Mouse (Mus musculus) olfactory bulb, adult 2 months (tissue): ENCODE measurements around the gene Ugp2. TPM values are rescaled to one million over a fixed set of nuclear protein-coding genes. Genes with fewer than 3 reads are reported as not detected.

Experiments
- H3K27ac ChIP-seq: fragments of 200-500 bp; 2 replicates; pipeline ENCODE4 v1.5.1; 2012; ENCODE audit warnings: low read depth, low read length; ENCODE audit not compliant: insufficient read depth
- H3K4me1 ChIP-seq: fragments of 200-500 bp; 2 replicates; pipeline ENCODE4 v1.6.1; 2012; ENCODE audit warnings: low read length; ENCODE audit not compliant: control insufficient read depth, insufficient read depth
- H3K4me3 ChIP-seq: fragments of 200-500 bp; 2 replicates; pipeline ENCODE4 v1.5.1; 2012; ENCODE audit warnings: mild to moderate bottlenecking, low read depth, low read length, moderate library complexity; ENCODE audit not compliant: insufficient read depth
- CTCF ChIP-seq: fragments of 200-500 bp; IDR thresholded peaks from 2 replicates; pipeline ENCODE4 v1.5.1; 2012; ENCODE audit warnings: low read depth, mild to moderate bottlenecking, low read length, moderate library complexity; ENCODE audit not compliant: insufficient read depth
- POLR2A ChIP-seq: fragments of 200-500 bp; IDR thresholded peaks from 2 replicates; pipeline ENCODE4 v1.6.1; 2012; ENCODE audit warnings: mild to moderate bottlenecking, low read depth, low read length, moderate library complexity; ENCODE audit not compliant: insufficient read depth
- WGBS: fragments of 180-500 bp; shearing (Covaris S2); methylation state at CpG from one replicate; pipeline ENCODE4 v1.1.7; 2018; 5-methylcytosine and 5-hydroxymethylcytosine counted together
- polyA plus RNA-seq: library from polyadenylated mRNA; stranded (reverse); fragments of >200 nt; gene quantifications from 2 replicates; pipeline ENCODE4 v1.2.4, GENCODE M21; 2012; ENCODE audit warnings: low replicate concordance; ENCODE audit not compliant: missing spikeins, insufficient read depth, insufficient read length

The Ugp2 gene
- polyA plus RNA-seq, 1 experiment = not detected

DNA sequence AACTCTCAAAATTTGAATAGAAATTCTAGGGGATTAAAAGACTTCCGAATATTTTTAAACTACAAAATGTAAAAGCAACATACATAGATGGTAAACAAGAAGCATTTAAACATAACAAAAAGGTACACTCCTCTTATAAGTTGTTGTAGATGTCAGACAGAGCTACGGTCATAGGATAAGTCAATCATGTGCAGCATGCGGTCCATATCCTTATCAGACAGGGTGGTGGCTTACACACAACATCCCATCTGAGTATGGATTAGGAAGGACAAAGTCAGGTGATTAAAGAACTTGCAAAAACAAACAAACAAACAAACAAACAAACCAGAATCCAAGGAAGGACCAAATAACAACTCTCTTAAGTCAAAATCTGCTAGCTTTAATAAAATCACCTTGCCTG, 25.0 kb downstream of the Ugp2 start:
- Histone ChIP-seq H3K4me1 (no peaks in the 10 kb centered on the region), H3K27ac (no peak overlapping the region), H3K4me3 (no peak overlapping the region)
- 97% methylated on average over 3 of the region's 3 CpGs for WGBS
- no peak for TF ChIP-seq CTCF
- no peak for TF ChIP-seq POLR2A

DNA sequence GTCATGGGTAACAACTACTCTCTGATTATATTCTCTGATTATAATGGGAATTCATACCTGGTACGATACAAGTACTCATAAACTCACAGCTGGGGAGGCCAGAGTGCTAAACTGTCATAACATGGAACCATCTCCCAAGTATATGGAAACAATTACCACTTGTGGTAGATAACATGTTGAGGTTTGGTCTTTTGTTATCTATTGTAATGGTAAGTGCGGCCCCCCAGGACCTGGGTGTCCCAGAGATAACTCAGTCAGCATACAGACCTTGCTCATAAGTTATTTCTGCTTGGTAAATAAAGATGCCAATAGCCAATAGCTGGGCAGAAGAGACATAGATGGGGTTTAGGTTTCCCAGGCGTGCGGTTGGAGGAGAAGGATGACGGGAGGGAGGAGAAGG, 27.5 kb downstream of the Ugp2 start:
- Histone ChIP-seq H3K4me3 (no peak overlapping the region), H3K27ac (no peak overlapping the region), H3K4me1 (no peaks in the 10 kb centered on the region)
- no peak for TF ChIP-seq POLR2A
- TF ChIP-seq CTCF = no peak
- 97% methylated on average over 5 of the region's 5 CpGs for WGBS

DNA sequence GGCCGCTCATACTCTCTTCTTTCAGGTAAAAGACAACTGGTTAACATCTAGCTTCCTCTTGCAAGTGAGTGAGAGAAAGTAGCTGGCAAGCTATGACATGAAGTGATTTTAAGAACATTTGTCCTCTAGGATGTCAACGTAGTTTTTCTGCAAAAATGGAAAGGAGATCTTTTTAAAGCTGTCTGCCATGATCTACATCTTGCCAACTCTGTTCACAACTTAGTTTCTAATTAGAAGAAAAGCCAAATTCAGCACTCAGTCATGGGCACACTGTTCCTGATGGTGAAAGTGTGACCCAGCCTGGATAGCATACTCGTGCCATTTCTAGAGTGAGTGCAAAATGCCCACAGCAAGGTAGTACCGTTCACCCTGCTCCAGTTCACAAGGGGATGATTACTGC, 31.9 kb downstream of the Ugp2 start:
- Histone ChIP-seq H3K27ac (no peak overlapping the region), H3K4me3 (no peak overlapping the region), H3K4me1 (no peaks in the 10 kb centered on the region)
- TF ChIP-seq POLR2A = no peak
- TF ChIP-seq CTCF = no peak
- WGBS = 65% methylated on average over 4 of the region's 4 CpGs

DNA sequence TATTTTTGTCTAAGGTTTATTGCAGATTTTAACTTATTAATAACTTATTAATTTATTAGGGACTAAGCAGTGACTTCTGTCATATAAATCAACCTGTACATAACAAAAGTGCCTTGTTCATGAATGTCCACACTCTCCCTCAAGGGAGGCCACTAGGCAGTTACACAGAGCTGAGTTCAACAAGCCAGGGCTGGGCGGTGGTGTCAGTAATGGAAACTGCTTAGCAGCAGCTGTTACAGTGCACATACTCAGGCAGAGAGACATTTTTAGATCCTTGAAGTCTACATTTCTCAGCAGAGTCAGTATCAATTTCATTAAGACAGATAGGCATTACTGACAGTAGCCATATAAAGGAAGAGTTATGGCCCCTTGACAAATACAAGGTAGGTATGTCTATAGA, 33.1 kb downstream of the Ugp2 start:
- no peak overlapping the region for H3K4me3 ChIP-seq
- no peaks in the 10 kb centered on the region for H3K4me1 ChIP-seq
- WGBS = 94% methylated on average over 1 of the region's 1 CpGs
- no peak for TF ChIP-seq POLR2A
- no peak overlapping the region for H3K27ac ChIP-seq

DNA sequence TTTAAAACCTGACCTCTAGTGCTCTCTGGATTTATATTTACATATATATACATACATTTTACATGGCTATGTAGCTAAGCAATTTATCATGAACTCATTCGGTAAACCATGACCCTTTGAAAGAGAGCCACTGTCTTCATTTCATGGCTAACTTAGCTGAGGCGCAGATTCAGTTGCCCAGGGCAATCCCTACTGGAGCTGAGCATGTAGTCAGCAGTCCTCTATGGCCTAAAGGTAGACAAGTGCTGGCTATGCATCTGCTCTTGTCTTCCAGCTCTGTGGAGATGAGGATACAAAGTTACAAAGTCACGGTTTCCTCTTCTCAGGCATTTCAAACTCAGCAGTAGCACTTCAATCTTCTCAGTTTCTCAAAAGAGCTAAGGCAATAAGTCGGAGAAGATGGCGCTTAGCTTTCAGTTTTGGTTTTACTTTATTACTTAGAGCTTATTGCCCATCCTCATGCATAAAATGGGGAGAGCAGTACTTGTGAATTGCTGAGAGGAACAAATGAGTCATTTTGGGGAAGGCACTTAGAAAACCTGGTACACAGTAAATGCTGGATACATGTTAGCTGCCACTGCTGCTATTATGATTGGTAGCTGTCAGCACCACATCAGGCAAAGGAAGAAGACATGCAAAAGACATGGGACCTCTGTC, 38.2 kb downstream of the Ugp2 start:
- Histone ChIP-seq H3K4me1 (no peaks in the 10 kb centered on the region), H3K4me3 (no peak overlapping the region), H3K27ac (no peak overlapping the region)
- WGBS = 96% methylated on average over 5 of the region's 5 CpGs
- no peak for TF ChIP-seq POLR2A
- no peak for TF ChIP-seq CTCF

DNA sequence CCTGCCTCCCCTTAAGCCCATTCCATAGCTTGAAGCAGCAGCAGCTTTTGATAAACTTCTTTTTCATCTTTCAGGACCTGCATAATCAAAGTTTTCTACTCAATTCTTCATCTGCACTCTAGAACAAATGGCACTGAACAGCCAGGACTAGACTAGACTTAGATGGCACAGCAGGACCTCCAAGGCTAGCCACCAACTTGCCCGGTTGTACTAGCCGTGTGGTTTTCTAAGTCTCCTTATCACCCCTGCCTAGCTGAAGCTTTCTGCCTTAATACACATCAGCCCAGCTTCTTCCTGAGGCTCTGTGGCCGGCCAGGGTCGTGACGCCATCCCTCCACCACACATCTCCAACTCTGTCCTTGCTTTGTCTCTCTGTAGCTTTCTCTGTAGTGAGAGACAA, 42.9 kb downstream of the Ugp2 start:
- H3K4me3 ChIP-seq = no peak overlapping the region
- WGBS = 90% methylated on average over 5 of the region's 5 CpGs
- no peaks in the 10 kb centered on the region for H3K4me1 ChIP-seq
- no peak overlapping the region for H3K27ac ChIP-seq
- no peak for TF ChIP-seq CTCF
- no peak for TF ChIP-seq POLR2A

DNA sequence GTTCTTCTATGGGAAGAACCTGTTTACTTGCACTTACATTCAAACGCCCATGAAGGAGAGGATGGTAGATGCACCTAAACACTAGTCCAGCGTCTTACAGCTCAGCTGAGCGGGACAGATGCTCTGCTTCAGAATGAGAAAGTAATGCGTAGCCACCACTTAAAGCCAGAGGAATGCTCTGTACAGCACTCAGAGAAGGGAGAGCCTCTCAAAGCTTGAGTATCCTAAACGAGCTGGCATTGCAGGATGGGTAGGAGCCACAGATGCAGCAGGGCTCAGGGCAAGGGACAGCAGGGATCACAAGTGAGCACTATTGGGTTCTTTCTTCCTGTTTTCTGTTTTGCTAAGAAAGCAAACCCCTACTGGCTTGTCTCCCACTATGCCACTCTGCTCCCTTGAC, 43.5 kb downstream of the Ugp2 start:
- Histone ChIP-seq H3K4me3 (no peak overlapping the region), H3K27ac (no peak overlapping the region), H3K4me1 (no peaks in the 10 kb centered on the region)
- no peak for TF ChIP-seq POLR2A
- TF ChIP-seq CTCF = no peak
- 89% methylated on average over 5 of the region's 5 CpGs for WGBS

DNA sequence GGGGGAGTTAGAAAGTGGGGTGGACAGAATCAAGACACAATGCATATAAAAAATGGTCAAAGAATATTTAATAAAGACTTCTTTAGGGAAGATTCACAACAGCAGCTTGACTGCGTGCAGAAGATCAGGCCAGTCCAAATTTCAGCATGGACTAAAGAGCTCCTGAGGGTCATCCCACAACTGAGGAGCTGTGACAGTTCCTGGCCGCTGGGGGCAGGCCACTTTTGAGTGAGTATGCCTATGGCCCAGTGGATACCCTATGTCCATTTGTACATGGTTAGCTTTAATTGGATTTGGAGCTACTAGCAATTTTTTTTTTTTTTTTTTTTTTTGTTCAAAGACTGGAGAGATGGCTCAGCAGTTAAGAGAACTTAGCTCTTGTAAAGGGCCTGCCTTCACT, 44.2 kb downstream of the Ugp2 start:
- no peak overlapping the region for H3K27ac ChIP-seq
- no peaks in the 10 kb centered on the region for H3K4me1 ChIP-seq
- WGBS = 72% methylated on average over 2 of the region's 2 CpGs
- H3K4me3 ChIP-seq = no peak overlapping the region
- no peak for TF ChIP-seq CTCF
- TF ChIP-seq POLR2A = no peak

DNA sequence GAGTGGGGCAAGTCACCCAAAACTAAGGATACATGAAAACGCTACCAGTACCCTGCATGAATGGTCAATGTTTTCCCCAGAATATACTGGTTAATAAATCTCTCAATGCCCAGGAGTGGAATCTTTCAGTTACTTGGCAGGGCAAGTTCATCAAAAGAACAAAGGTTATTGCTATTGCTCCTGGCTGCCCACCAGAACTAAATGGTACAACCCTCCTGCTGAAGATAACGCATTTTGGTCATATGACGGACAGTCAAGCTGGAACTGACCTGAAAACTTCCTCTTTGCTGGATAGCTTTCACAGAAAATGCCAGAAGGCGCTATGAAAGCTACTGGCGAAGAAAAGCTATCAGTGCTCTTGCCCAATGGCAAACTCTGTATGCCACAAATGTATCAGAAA, 45.2 kb downstream of the Ugp2 start:
- TF ChIP-seq CTCF (no peak), POLR2A (no peak)
- 92% methylated on average over 5 of the region's 5 CpGs for WGBS
- no peak overlapping the region for H3K27ac ChIP-seq
- no peaks in the 10 kb centered on the region for H3K4me1 ChIP-seq
- no peak overlapping the region for H3K4me3 ChIP-seq

DNA sequence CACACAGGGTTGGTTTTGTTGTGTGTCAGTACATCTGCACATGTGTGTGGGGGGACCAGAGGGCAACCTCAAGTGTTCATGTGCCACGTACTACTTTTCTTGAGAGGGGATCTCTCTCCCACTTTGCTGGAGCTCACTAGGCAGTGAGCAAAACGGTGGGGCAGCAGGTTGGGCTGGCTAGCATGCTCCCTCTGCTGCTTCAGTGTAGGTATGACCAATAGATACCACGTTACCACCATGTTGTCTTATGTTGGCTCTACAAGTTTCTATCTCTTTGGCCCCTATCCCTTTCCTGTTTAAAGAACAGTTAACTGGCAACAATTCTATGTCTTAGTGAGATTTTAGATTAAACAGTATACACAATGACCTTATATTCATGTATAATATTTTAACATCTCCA, 48.7 kb downstream of the Ugp2 start:
- TF ChIP-seq POLR2A = no peak
- TF ChIP-seq CTCF = no peak
- WGBS = 82% methylated on average over 3 of the region's 3 CpGs

More for the DNA sequence above, 48.7 kb downstream of the Ugp2 start:
- Histone ChIP-seq H3K4me3 (no peak overlapping the region), H3K27ac (no peak overlapping the region), H3K4me1 (no peaks in the 10 kb centered on the region)
